Mouse (Mus musculus) stomach, postnatal 0 days (tissue): ENCODE measurements at regions not wholly inside any gene's neighbourhood (a gene's known extent, or its start where the extent isn't known, plus 50 kb on each side); places are given as distances from the start of the nearest gene placed in this dataset.

Experiments
- CTCF ChIP-seq: IDR thresholded peaks from 2 replicates; pipeline ENCODE4 v1.5.1; 2016; ENCODE audit warnings: antibody characterized with exemption, low read depth, mild to moderate bottlenecking, moderate library complexity
- EP300 ChIP-seq: optimal IDR thresholded peaks from 2 replicates; pipeline ENCODE3; 2016; ENCODE audit warnings: antibody characterized with exemption

DNA sequence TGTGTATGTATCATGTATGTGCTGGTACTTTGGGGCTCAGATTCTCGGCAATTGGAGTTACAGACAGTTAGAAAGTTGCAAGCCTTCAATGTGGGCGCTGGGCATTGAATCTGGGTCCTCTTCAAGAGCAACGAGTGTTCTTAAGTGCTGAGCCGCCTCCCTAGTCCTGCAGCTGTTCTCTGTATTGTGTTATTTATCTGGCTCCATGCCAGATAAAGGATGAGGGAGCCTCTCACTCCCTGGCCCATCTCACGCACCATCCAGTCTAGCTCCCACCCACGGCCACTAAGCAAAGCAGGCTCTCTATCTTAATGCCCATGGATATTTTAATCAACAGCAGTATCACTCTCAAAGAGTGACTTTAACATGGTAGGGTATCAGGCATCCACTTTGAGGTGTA is 84.2 kb downstream of the Cartpt start:
- no peak for TF ChIP-seq CTCF
- no peak for TF ChIP-seq EP300
